Mouse (Mus musculus): ENCODE measurements around the gene Adgrb3. TPM values are rescaled to one million over a fixed set of nuclear protein-coding genes. Genes with fewer than 3 reads are reported as not detected.

The Adgrb3 gene
- polyA plus RNA-seq, 1 experiment, result 0.08 TPM

DNA sequence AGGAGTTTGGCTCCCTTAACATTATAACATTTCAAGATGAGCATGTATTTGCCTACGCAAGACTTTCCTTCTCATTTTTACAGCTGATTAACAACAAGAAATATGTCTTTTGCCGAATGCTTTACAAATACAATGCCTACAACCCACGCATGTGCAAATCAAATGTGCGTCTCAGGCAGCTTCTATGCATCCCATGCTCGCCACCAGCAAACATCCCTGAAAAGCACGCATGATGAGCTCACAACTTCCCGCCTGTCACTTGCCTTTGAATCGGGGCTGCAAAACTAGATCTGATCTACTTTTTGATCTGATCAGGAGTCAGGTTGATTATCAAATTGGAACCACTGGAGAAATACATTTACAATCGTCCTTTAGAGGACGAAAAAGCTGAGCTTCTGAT, 5.5 kb downstream of the Adgrb3 start:
- Histone ChIP-seq H3K4me3 (ENCODE audit: extremely low read depth, insufficient read depth, insufficient read length) (no peak overlapping the region), H3K27ac (ENCODE audit: insufficient read depth, low read length) (no peak overlapping the region), H3K36me3 (ENCODE audit: control insufficient read depth, insufficient read depth, low read length) (no peaks in the 10 kb centered on the region), H3K4me1 (ENCODE audit: control insufficient read depth, insufficient read depth, insufficient read length) (no peaks in the 10 kb centered on the region), H3K27me3 (ENCODE audit: control insufficient read depth, insufficient read depth, low read length) (no peaks in the 10 kb centered on the region)
- WGBS, result 86% methylated on average over 10 of the region's 10 CpGs
- TF ChIP-seq CTCF (IDR thresholded peaks at IDR 0.05; ENCODE audit: extremely low read depth, insufficient read depth, insufficient read length, insufficient replicate concordance) (no peak), POLR2A (IDR thresholded peaks at IDR 0.05; ENCODE audit: low read depth, low read length) (no peak)
- no peak for DNase-seq (ENCODE audit: low read depth in 1 of 2, low spot score in 2 of 2)

DNA sequence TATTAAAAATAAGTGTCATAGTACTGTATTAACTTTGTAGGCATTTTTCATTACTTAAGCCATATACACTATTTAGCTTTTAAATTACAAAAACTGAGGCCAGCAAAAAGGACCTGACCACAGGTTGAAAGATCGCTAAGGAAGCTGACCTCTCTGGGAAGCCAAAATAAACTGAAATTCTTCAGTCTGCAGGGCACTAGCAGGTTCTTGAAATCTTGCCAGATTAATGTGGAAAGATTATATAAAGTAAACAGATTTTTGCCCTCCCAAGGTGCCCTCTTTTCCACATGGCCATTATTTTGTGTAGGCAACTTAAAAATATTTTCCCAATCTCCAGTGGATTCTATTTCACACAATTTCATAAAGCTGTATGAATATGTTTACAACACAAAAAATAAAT, 14.0 kb downstream of the Adgrb3 start:
- DNase-seq (ENCODE audit: low read depth in 1 of 2, low spot score in 2 of 2), result no peak
- H3K36me3 ChIP-seq (ENCODE audit: control insufficient read depth, insufficient read depth, low read length), result no peaks in the 10 kb centered on the region
- 73% methylated on average over 1 of the region's 1 CpGs for WGBS
- no peaks in the 10 kb centered on the region for H3K4me1 ChIP-seq (ENCODE audit: control insufficient read depth, insufficient read depth, insufficient read length)
- H3K27me3 ChIP-seq (ENCODE audit: control insufficient read depth, insufficient read depth, low read length), result no peaks in the 10 kb centered on the region
- no peak overlapping the region for H3K27ac ChIP-seq (ENCODE audit: insufficient read depth, low read length)
- H3K4me3 ChIP-seq (ENCODE audit: extremely low read depth, insufficient read depth, insufficient read length), result no peak overlapping the region
- no peak for TF ChIP-seq CTCF (IDR thresholded peaks at IDR 0.05; ENCODE audit: extremely low read depth, insufficient read depth, insufficient read length, insufficient replicate concordance)

DNA sequence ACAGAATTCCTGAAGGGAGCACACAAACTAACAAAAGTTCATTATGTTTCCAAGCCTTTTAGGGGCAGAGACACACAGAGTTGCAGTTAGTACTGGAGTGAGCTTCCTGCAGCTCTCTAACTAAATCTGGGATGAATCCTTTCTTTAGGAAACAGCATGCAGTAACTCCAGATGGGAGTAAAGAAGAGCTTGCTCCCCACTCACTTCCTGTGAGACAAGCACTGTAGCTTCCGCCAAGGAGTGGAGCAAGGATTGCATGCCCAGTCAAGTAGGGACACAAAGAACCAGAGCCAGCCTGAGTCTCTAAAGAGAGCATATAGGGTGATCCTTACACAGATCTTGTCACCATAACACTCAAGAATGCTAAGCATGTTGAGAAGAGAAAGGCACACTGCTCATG, 50.7 kb downstream of the Adgrb3 start:
- Histone ChIP-seq H3K4me3 (ENCODE audit: extremely low read depth, insufficient read depth, insufficient read length) (no peak overlapping the region), H3K36me3 (ENCODE audit: control insufficient read depth, insufficient read depth, low read length) (no peaks in the 10 kb centered on the region), H3K27me3 (ENCODE audit: control insufficient read depth, insufficient read depth, low read length) (no peaks in the 10 kb centered on the region), H3K27ac (ENCODE audit: insufficient read depth, low read length) (no peak overlapping the region), H3K4me1 (ENCODE audit: control insufficient read depth, insufficient read depth, insufficient read length) (no peaks in the 10 kb centered on the region)
- TF ChIP-seq CTCF (IDR thresholded peaks at IDR 0.05; ENCODE audit: extremely low read depth, insufficient read depth, insufficient read length, insufficient replicate concordance) (no peak), POLR2A (IDR thresholded peaks at IDR 0.05; ENCODE audit: low read depth, low read length) (no peak)
- DNase-seq (ENCODE audit: low read depth in 1 of 2, low spot score in 2 of 2), result no peak
- 73% methylated on average over 1 of the region's 1 CpGs for WGBS

DNA sequence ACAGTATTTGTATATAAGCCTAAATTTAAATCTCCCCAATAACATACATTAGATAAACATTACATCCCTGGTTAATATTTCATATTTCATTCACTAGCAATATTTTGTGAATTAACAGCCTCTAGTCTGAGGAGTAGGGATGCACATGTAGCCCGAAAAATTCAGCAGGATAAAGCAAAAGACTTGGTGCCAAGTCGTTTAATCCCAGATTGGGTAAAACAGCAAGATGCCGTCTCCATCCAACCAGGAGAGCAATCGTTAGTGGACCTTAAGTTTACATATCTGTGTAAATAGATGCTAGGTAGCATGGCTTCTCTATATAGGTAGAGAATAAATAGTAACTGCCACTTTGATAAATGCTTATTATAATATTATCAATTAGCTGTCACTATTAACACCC, 52.0 kb downstream of the Adgrb3 start:
- WGBS, result 87% methylated on average over 4 of the region's 4 CpGs
- TF ChIP-seq CTCF (IDR thresholded peaks at IDR 0.05; ENCODE audit: extremely low read depth, insufficient read depth, insufficient read length, insufficient replicate concordance) (no peak), POLR2A (IDR thresholded peaks at IDR 0.05; ENCODE audit: low read depth, low read length) (no peak)
- Histone ChIP-seq H3K4me3 (ENCODE audit: extremely low read depth, insufficient read depth, insufficient read length) (no peak overlapping the region), H3K27ac (ENCODE audit: insufficient read depth, low read length) (no peak overlapping the region), H3K4me1 (ENCODE audit: control insufficient read depth, insufficient read depth, insufficient read length) (no peaks in the 10 kb centered on the region), H3K27me3 (ENCODE audit: control insufficient read depth, insufficient read depth, low read length) (no peaks in the 10 kb centered on the region), H3K36me3 (ENCODE audit: control insufficient read depth, insufficient read depth, low read length) (no peaks in the 10 kb centered on the region)
- DNase-seq (ENCODE audit: low read depth in 1 of 2, low spot score in 2 of 2), result no peak

- TF ChIP-seq CTCF (IDR thresholded peaks at IDR 0.05; ENCODE audit: extremely low read depth, insufficient read depth, insufficient read length, insufficient replicate concordance), result no peak
- no peak for TF ChIP-seq POLR2A (IDR thresholded peaks at IDR 0.05; ENCODE audit: low read depth, low read length)
- Histone ChIP-seq H3K27ac (ENCODE audit: insufficient read depth, low read length) (no peak overlapping the region), H3K4me1 (ENCODE audit: control insufficient read depth, insufficient read depth, insufficient read length) (no peaks in the 10 kb centered on the region), H3K36me3 (ENCODE audit: control insufficient read depth, insufficient read depth, low read length) (no peaks in the 10 kb centered on the region), H3K4me3 (ENCODE audit: extremely low read depth, insufficient read depth, insufficient read length) (no peak overlapping the region), H3K27me3 (ENCODE audit: control insufficient read depth, insufficient read depth, low read length) (no peaks in the 10 kb centered on the region)
- WGBS, result 77% methylated on average over 3 of the region's 3 CpGs
- no peak for DNase-seq (ENCODE audit: low read depth in 1 of 2, low spot score in 2 of 2)
Measured at GRCm38 (mm10) chr1:25775440-25776130, 53.9 kb downstream of the Adgrb3 start.

DNA sequence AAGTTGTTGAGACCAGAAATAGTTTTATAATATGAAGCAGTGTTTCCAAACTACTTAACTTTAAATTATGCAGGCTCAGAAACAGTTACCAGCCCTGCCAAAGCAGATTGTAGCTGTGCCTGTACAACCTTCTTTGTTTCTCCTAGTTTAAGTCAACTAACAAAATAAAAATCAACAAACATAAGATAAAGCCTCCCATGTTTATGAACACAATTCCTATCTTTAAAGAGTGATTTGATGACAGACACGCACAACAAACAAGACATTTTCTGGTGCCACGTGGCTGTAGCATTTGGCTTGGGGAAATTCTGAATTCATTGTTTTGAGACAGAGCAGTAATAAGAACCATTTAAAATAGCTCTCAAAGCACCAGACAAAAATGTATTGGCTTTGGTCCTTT, 60.5 kb downstream of the Adgrb3 start:
- DNase-seq (ENCODE audit: low read depth in 1 of 2, low spot score in 2 of 2), result no peak
- H3K4me3 ChIP-seq (ENCODE audit: extremely low read depth, insufficient read depth, insufficient read length), result no peak overlapping the region
- no peaks in the 10 kb centered on the region for H3K36me3 ChIP-seq (ENCODE audit: control insufficient read depth, insufficient read depth, low read length)
- no peaks in the 10 kb centered on the region for H3K4me1 ChIP-seq (ENCODE audit: control insufficient read depth, insufficient read depth, insufficient read length)
- TF ChIP-seq CTCF (IDR thresholded peaks at IDR 0.05; ENCODE audit: extremely low read depth, insufficient read depth, insufficient read length, insufficient replicate concordance), result no peak
- TF ChIP-seq POLR2A (IDR thresholded peaks at IDR 0.05; ENCODE audit: low read depth, low read length), result no peak
- H3K27me3 ChIP-seq (ENCODE audit: control insufficient read depth, insufficient read depth, low read length), result no peaks in the 10 kb centered on the region
- no peak overlapping the region for H3K27ac ChIP-seq (ENCODE audit: insufficient read depth, low read length)
- WGBS, result 82% methylated on average over 2 of the region's 2 CpGs

DNA sequence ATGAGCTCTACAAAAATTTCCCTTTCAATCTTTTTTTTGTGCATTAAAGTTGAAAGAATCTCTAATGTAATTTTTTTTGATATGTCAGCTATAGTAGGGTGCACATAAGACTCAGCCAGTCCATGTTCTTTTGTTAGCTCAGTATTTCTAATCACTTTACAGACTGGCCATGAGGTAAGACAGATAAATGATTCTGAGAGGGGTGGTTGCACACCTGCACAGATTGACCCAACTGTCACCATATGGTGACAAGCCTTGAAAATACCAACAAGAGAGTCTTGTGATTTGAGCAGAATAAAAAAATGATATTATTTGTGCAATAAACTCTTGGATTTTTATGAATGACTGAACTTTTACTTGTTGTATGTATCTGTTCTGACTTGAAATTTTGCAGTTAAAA, 74.2 kb downstream of the Adgrb3 start:
- no peaks in the 10 kb centered on the region for H3K4me1 ChIP-seq (ENCODE audit: control insufficient read depth, insufficient read depth, insufficient read length)
- TF ChIP-seq CTCF (IDR thresholded peaks at IDR 0.05; ENCODE audit: extremely low read depth, insufficient read depth, insufficient read length, insufficient replicate concordance) (no peak), POLR2A (IDR thresholded peaks at IDR 0.05; ENCODE audit: low read depth, low read length) (no peak)
- H3K36me3 ChIP-seq (ENCODE audit: control insufficient read depth, insufficient read depth, low read length), result no peaks in the 10 kb centered on the region
- H3K27me3 ChIP-seq (ENCODE audit: control insufficient read depth, insufficient read depth, low read length), result no peaks in the 10 kb centered on the region
- no peak overlapping the region for H3K27ac ChIP-seq (ENCODE audit: insufficient read depth, low read length)
- DNase-seq (ENCODE audit: low read depth in 1 of 2, low spot score in 2 of 2), result no peak
- H3K4me3 ChIP-seq (ENCODE audit: extremely low read depth, insufficient read depth, insufficient read length), result no peak overlapping the region
